Mouse (Mus musculus) C2C12 (cell line): Measurements from ENCODE around the gene Wiz.

ENCODE experiments used
- CEBPB ChIP-seq: IDR thresholded peaks from one replicate; pipeline ENCODE4 v1.6.1; 2011; ENCODE audit warnings: low read depth, mild to moderate bottlenecking, control low read depth, moderate library complexity
- CTCF ChIP-seq: IDR thresholded peaks from one replicate; pipeline ENCODE4 v1.5.1; 2011; ENCODE audit not compliant: control insufficient read depth, insufficient read depth, insufficient read length
- MAX ChIP-seq: IDR thresholded peaks from one replicate; pipeline ENCODE4 v1.6.1; 2011; ENCODE audit warnings: mild to moderate bottlenecking, control low read depth
- MYOG ChIP-seq: IDR thresholded peaks from one replicate; pipeline ENCODE4 v1.6.1; 2011; ENCODE audit not compliant: control insufficient read depth, insufficient read length; ENCODE audit errors: extremely low read depth
- USF1 ChIP-seq: IDR thresholded peaks from one replicate; pipeline ENCODE4 v1.6.1; 2011; ENCODE audit warnings: low read depth, mild to moderate bottlenecking, control low read depth, moderate library complexity

DNA sequence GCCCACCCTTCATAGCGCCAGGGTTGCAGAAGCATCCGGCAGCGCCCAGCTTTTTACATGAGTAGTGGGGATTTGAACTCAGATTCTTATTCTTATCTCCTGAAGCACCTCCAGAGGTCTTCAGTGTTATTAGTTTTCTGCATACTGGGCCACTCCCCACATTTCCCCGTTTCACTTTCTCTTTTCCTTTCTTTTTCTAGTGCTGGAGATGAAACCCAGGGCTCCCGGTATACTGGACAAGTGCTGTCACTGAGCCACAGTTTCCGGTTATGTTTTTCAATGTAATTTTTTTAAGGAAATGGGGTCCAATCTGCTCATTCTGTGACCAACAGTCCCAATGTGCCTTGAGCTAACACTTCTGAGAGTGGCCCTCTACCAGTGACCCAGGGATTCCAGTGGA is 22.7 kb upstream of the Wiz start:
- TF ChIP-seq CTCF: no peak
- no peak for TF ChIP-seq MYOG
- TF ChIP-seq USF1: no peak
- TF ChIP-seq CEBPB: no peak
- TF ChIP-seq MAX: no peak
